Mouse (Mus musculus) layer of hippocampus, adult 2 months (tissue): ENCODE results near the gene Fut2. TPM values are rescaled to one million over a fixed set of nuclear protein-coding genes. Genes with fewer than 3 reads are reported as not detected.
A peak's percentile ranks its signal among the peaks of the same experiment; 100 is the strongest.

Experiments
- DNase-seq, 2 experiments: peaks; one replicate each; pipeline ENCODE4 v3.0.0; 2022; ENCODE audit warnings: low spot score in 2 of 2
- H3K27ac ChIP-seq: fragments of 200-600 bp; 2 replicates; pipeline ENCODE4 v1.8.1; 2022
- H3K4me3 ChIP-seq: fragments of 200-600 bp; 2 replicates; pipeline ENCODE4 v1.8.1; 2022; ENCODE audit warnings: mild to moderate bottlenecking
- CTCF ChIP-seq: fragments of 200-600 bp; conservative IDR thresholded peaks from 2 replicates; pipeline ENCODE4 v1.8.1; 2022; ENCODE audit warnings: antibody characterized with exemption, mild to moderate bottlenecking, moderate library complexity
- total RNA-seq, 2 experiments: library from RNA; stranded (reverse); gene quantifications; 2 replicates each; pipeline ENCODE4 v1.2.3; 2021

Gene Fut2
- total RNA-seq, 2 experiments from 2014 or later: 0.13 to 0.25 TPM

DNA sequence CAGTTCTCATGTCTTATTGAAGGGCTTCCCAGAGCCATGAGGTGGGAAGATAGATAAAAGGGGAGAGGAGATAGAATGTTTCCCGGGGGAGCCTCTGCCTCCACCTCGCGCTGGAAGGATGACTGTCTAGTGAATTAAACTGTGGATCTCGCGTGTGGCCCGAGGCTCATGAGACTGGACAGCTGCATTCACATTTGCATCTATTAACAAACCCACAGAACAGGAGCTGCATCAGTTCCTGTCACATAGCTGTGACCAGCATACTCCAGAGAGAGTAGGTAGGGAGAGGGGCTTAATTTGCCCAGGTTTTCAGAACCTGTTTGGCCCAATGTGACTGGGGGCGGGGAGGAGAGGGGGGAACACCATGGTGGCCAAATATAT lies 20.6 kb downstream of the Fut2 start:
- H3K4me3 ChIP-seq: no peak overlapping the region
- no peak overlapping the region for H3K27ac ChIP-seq
- TF ChIP-seq CTCF: no peak
- no peak for DNase-seq

DNA sequence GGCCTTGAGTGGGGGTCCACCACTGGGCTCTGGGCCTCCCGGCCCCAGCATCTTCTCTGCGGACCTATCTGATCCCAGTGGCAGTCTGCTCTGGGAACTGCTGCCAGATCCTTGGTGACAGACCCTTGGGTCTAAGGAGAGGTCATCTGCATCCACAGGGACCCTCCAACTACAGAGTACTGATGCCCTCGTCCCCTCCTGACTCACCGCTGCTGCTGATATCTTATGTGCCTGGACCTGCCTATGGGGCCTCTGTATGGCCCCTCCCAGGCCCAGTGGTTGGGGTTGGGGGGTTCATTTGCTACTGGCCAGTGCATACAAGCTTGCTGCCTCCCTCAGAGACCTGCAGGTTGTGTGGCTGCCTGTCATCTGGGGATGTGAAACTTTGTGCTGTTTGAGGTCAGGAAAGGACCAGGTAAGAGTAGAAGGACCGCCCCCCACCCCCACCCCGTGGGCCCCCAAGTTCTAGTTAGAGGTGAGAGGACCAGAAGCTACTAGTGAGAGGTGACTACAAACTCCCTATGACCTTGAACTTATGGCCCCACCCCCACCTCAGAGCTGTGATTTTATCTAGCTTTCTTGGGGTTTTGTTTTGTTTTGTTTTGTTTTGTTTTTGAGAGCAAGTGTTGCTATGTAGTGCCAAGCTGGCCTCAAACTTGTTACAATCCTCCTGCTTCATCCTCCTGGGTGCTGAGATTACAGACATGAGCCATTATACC lies 21.2 kb downstream of the Fut2 start:
- no peak for DNase-seq
- peak overlapping the region; percentile 51 for H3K4me3 ChIP-seq
- peak overlapping the region; percentile 63 for H3K27ac ChIP-seq
- TF ChIP-seq CTCF: no peak

DNA sequence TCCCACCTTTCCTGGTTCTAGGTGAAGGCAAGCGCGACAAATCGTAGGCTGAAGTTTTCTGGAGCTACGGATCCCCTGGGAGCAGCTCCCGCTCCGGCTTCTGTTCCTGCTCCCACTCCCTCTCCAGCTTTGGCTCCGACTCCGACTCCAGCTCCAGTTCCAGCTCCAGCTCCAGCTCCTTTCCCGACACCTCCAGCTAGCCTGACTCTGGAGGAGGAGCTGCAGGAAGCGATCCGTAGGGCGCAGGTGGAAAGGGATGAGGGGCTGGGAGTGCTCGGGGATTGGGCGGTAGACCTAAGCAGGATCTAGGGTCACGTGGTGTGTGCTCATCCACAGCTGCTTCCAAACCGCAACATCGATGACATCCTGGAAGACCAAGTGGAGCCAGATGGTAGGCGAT lies 22.0 kb downstream of the Fut2 start:
- peak; percentile 67 to 76 for DNase-seq
- peak overlapping the region; percentile 51 for H3K4me3 ChIP-seq
- peak overlapping the region; percentile 63 for H3K27ac ChIP-seq
- no peak for TF ChIP-seq CTCF

DNA sequence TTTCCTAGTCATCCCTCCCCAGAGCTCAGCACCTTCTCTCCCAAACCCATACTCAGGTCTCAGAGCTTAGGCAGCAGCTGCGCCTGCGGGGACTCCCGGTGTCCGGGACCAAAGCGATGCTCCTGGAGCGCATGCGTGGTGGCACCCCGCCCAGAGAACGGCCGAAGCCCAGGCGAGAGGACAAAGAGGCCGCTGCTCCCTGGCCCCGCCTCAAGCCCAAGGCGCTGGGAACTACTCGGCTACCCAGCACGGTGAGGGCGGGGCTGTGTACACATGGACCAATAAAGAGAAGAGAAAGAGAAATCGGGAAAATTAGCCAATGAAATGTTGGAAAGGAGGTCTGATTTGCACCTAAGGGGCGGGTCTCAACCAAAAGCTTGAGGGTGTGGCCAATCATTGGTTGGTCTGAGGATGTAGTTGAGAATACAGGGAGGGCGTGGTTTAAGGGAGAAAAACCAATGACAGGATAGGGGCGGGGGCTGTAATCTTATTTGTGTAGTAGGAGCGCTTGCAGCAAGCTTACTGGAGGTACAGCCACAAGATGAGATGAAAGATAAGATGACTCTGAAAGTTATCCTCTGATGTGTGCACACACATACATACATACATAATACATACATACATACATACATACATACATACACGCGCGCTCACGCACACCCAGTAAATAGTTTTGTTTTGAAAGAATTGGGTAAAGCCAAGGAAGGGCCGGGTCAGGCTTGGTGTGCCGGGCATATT lies 22.6 kb downstream of the Fut2 start:
- peak overlapping the region; percentile 59 for H3K4me3 ChIP-seq
- peak overlapping the region; percentile 85 for H3K27ac ChIP-seq
- peak; percentile 86 to 94 for DNase-seq
- no peak for TF ChIP-seq CTCF

- peak overlapping the region; percentile 59 for H3K4me3 ChIP-seq
- peak overlapping the region; percentile 85 for H3K27ac ChIP-seq
- no peak for DNase-seq
- TF ChIP-seq CTCF: no peak
These were observed 23.5 kb downstream of the Fut2 start for GRCm38 (mm10) chr7:45642503-45643255.

- Histone ChIP-seq H3K4me3 (no peak overlapping the region), H3K27ac (0 out of 2 replicates have a peak overlapping the region, but pooled peaks have one; percentile 7)
- no peak for DNase-seq
- no peak for TF ChIP-seq CTCF
These were observed 24.1 kb downstream of the Fut2 start for GRCm38 (mm10) chr7:45642083-45642482.

GRCm38 (mm10) chr7:45641391-45642040 lies 24.7 kb downstream of the Fut2 start:
- H3K27ac ChIP-seq: 0 out of 2 replicates have a peak overlapping the region, but pooled peaks have one; percentile 7
- TF ChIP-seq CTCF: no peak
- no peak for DNase-seq
- H3K4me3 ChIP-seq: no peak overlapping the region

DNA sequence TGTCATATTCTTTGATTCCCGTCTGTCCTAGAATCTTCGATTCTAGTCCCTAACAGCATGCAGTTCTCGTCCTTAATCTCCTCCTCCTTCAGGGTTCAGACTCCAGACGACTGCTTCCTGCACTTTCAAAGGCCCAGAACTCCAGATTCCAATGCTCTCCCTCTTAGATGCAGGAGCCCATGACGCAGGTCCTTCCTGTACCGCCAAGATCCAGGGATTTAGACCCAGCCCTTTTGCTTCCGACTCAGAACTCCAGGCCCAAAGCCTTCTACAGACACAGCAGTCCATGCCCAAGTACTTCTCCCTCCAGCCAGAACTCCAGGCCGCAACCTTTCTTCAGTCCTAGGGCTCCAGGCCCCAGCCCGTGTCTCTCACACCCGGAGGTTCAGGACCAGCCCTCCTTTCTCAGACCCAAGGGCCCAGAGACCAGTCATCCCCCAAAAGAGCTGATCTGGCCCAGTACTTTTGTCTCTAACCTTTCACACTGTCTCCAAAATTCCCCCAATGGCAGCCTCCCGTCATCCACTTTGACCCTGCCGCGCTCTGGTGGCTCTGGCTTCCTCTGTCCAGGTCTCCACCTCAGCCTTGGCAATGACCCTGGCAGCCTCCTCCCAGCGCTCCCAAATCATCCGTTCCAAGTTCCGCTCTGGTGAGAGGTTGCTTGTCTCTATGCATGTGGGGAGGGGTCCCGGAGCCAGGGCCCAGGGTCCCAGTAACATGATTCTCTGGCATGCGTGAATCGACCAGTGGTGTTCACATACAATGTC lies 25.8 kb downstream of the Fut2 start:
- no peak for TF ChIP-seq CTCF

DNA sequence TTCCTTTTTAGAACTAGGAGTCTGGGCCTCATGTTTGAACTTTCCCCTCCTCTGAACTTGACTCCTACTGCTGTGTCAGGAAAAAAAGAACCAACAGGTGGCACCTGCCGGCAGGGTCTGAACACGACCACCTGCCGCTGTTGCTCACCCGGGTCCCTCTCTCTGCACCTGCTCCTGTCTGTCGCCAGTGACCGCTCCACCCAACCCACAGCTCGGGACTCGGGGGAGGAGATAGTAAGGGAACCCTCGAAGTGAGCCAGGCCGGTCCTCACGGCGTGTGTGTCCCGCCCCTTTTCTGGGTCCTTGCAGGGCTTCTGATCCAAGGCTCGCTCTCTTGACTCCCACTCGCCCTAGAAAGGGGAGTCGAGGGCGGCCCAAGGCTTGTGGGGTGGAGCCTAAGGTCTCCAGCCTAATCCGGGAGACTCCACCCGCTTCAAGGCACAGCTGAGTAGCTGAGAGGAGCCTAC lies 26.6 kb downstream of the Fut2 start, which contains the start of gene Mamstr:
Gene Mamstr (plus strand): TSS at position 417 of the 467 bp plus-strand sequence.
- peak within 1 kb of the TSS; percentile 14; the same call in 1 of the 2 replicates for H3K27ac ChIP-seq
- no peak for TF ChIP-seq CTCF
- DNase-seq: no peak
- H3K4me3 ChIP-seq: no peak within 1 kb of the TSS

More for the DNA sequence above, 25.8 kb downstream of the Fut2 start:
- Histone ChIP-seq H3K27ac (peak overlapping the region; percentile 14; the same call in 1 of the 2 replicates), H3K4me3 (no peak overlapping the region)
- no peak for DNase-seq

DNA sequence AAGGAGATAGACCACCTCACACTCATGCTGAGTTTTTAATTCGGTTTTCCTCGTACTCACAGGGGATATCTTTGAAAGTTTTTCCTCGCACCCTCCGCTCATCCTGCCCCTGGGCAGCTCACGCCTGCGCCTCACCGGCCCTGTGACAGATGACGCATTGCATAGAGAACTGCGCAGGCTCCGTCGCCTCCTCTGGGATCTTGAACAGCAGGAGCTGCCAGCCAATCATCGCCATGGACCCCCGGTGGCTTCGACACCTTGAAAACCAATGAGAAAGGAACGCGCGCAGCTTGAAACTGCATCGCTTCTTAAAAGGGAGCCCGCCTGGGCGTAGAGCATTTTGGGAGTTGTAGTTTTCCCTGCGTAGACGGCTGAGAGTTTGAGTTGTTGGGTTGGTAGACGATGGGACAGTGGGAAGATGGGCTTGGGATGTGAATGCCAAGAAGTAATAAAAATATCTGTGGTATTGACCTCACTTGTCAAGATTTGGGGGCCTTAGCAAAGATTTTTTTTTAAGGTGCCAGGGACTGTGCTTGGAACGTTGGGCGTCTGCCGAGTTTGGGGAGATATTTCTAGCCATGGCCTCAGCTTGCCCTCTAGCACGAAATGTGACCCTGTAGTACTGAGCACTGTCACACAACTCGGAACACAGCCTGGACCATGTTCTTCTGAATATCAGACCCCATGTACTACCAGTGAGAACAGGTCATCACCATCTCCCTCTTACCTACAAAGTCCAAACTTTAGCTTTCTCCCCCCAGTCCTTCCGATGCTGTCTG lies 27.4 kb downstream of the Fut2 start:
- H3K4me3 ChIP-seq: peak overlapping the region; percentile 45
- peak; percentile 94 to 98 for DNase-seq
- TF ChIP-seq CTCF: 0 out of 2 replicates have a peak, but pooled peaks have one; percentile 19
- H3K27ac ChIP-seq: peak overlapping the region; percentile 63

DNA sequence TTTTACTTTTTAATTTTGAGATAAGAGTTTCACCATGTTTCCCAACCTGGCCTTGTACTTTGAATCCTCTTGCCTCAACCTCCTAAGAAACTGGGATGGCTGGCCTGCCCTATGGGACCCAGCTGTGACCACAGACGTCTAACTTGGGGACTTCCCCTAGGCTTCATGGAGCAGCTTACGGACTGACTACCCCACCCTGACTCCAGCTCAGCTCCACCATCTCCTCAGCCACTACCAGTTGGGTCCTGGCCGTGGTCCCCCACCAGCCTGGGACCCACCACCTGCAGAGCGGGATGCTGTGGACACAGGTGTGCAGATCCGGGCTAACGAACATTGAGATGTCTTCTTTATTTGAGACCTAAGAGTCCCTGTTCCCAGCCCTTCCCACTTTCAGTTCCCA lies 28.5 kb downstream of the Fut2 start:
- DNase-seq: no peak
- TF ChIP-seq CTCF: no peak
- Histone ChIP-seq H3K27ac (no peak overlapping the region), H3K4me3 (peak overlapping the region; percentile 45; the same call in 1 of the 2 replicates)
